Mouse (Mus musculus) heart, adult 18-20 months (tissue): Measurements from ENCODE around the gene Poc1b. TPM values are rescaled to one million over a fixed set of nuclear protein-coding genes. Genes with fewer than 3 reads are reported as not detected.
"Not testable (repeated sequence)": the region's sequence is repeated elsewhere in the genome, so short reads cannot be mapped to it uniquely, and the experiment has no call there.

Experiments
- DNase-seq, 2 experiments: peaks; one replicate each; pipeline ENCODE4 v3.0.0; 2021 to 2022; ENCODE audit warnings: mixed read lengths in 1 of 2
- total RNA-seq, 2 experiments: library from RNA; stranded (reverse); gene quantifications; 2 replicates each; pipeline ENCODE4 v1.2.3; 2021

Poc1b gene
- total RNA-seq, 2 experiments from 2014 or later: 6.4 to 8.7 TPM

DNA sequence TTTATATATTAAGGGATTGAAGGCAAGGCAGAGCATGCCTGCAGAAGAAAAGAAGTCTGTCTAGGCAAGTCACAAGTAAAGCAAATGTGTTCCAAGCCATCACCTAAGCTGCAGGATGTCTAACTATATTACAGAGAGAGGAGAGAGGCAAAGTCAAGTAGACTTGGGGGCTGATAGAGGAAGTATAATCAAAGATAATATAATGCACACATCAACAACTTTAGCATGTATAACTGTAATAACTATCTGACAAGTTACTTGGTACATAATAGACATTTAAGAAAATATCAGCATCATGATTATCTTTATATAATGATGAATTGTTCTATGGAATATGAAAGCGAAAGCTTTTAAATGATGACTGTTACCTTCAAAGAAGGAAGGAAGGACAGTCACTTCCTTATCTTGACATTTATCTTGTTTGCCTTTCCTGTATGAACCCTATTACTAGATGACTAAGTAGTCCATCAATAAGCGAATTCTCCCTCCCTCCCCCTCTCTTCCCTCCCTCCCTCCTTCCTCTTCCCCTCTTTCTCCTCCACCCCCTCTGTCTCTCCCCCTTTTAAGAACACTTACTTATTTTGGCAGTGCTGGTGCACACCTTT lies 87.7 kb downstream of the Poc1b start:
- no peak for DNase-seq

DNA sequence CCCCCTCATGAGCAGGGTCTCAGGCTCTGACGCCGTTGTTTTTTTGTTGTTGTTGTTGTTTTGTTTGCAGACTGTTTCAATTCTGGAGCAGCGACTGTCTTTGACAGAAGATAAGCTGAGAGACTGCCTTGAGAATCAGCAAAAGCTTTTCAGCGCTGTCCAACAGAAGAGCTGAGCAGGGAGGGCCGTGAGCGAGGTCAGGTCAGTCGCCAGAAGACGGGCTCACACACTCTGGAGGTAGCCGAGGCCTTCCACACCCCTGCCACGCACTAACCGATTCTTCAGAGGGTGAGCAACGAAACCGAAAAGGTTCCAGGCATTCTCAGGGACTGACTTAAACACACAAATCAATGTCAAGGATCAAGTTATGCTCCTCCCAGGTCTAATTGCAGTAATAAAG lies 89.7 kb downstream of the Poc1b start:
- no peak for DNase-seq

DNA sequence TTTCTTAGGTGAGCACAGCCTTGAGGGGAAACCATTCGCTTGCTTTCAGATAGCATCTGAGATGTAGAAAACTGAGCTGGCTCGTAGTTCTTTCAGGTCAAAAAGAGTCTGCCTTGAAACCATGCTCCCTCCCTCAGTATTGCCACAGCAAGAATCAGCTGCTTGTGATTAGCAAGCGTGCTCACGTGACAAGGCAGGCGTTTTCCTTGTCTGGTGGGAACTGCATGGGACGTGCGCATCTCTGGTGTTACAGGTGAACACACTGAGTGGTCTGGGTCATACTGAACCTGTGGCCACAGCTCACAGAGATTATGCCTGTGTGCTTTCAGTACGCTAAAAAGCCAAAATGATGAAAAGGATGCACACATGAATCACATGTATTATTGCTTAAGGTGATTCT lies 90.3 kb downstream of the Poc1b start:
- no peak for DNase-seq

DNA sequence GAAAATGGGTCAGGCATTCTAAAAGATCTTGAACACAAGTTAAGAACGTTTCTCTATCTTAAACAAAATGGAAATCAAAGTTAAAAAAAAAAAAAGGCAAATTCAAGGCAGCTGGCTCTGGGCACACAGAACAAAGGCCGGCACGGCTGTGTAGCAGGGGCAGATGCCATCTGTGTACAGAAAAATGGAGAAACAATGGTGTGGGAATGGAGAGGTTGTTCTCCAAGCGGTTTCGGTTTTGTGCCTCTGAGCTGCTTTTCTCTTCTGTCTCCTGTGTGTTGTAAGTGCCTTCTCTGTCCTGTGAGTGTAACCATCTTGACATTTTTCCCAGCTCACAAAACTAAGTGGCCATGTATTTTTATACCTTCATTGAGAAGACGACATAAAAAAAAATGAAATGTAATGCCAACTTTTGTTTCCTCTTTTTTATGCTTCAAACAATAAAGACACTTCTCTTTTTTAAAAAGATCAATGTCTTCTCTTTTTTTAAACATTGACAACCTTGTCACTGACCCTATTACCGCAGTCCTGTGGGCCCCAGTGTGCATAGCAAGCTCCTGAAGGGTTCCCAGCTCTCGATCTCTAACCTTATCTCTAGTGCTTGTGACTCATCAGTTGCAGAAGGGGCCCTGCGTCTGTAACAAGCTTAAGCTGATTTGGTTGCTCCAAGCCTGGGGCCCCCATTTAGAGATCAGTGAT lies 90.9 kb downstream of the Poc1b start:
- DNase-seq: no peak

DNA sequence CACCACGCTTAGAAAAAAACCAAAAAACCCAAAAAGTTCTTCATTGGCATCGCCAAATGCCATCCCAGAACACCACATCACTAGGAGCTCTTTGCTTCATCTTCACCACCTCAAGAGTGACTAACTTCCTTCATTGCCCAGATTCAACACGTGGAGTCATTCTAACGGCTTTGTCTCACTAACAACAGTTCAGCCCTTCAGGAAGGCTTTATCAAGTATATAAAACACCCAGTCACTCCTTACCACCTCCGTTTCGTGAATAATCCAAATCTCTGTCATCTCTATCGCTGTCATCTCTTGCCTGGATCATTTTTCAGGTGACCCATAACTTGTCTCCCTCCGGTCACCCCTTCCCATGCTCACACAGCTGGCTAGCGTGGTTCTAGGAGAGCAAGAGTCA lies 92.1 kb downstream of the Poc1b start:
- DNase-seq: no peak

DNA sequence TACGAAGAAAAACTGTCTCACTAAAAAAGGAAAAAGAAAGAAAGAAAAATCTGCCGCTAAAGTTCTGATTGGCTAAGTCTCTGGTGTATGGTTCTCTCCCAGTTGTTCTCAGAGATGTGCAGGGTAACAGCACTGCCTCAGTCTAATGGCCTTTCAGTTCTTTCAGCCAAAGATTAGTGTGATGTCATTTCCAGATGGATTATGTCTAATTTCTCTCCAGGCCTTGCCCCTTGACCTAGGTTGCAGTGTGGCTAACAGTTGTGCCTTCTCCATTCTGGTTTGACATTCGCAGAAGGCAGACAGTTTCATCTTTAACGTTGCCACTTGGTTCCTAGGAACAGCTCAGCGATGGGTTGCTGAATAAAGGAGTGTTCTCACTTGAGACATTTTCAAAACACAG lies 94.1 kb downstream of the Poc1b start:
- peak; percentile 42 to 54 for DNase-seq

DNA sequence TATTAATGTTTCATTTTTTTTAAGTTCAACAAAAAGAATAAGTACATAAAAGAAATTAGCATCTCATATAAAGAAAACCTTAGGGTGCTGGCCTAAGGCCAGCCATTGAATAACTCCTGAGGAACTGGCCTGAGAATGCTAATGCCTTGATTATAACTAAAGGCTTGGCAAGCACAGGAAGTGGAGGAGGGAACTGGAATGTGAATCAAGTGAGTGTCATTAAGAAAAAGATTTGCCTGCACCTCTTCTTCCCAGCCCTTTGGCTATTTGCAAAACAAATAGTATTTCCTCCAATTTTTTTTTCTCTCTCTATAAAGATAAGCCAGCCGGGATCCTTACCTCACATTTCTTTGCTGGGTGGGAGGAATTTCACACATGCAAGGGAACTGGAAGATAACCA lies 95.0 kb downstream of the Poc1b start:
- DNase-seq: peak; percentile 38 to 56

DNA sequence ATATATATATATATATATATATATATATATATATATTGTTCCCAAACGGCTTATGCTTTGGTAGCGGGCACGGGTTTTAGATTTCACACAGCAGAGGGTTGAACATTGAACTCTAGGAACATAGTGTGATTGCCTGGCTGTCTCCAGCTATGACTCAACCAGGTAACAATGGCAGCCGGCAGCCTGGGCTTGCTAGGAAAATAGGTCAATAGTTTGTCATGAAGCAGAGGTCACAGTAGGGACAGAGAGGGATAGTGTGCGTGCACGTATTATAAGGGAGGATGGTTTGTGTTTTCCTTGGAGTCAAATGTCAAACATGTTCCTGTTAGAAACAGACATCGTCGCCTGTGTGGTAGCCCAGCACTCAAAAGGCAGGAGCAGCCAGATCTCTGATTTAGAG lies 95.5 kb downstream of the Poc1b start:
- peak; percentile 11 to 25 for DNase-seq

DNA sequence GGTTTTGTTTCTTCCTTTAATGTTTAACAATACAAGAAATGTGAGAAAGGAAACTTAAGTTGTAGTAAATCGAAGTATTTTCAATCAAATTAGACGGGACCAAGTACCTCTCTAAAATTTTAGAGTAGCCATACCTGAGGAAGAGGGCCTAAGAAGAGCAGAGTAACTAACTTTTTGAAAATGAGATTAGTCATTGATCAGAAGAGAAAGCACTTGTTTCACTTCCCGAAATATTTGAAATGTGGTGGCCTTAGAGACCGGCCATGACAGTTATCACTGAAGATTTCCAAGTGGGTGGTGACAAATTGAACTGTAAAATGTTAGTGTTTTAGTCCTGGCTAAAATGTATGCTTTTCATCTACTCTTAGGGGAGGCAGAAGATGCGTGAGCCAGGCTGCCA lies 96.3 kb downstream of the Poc1b start:
- DNase-seq: no peak

DNA sequence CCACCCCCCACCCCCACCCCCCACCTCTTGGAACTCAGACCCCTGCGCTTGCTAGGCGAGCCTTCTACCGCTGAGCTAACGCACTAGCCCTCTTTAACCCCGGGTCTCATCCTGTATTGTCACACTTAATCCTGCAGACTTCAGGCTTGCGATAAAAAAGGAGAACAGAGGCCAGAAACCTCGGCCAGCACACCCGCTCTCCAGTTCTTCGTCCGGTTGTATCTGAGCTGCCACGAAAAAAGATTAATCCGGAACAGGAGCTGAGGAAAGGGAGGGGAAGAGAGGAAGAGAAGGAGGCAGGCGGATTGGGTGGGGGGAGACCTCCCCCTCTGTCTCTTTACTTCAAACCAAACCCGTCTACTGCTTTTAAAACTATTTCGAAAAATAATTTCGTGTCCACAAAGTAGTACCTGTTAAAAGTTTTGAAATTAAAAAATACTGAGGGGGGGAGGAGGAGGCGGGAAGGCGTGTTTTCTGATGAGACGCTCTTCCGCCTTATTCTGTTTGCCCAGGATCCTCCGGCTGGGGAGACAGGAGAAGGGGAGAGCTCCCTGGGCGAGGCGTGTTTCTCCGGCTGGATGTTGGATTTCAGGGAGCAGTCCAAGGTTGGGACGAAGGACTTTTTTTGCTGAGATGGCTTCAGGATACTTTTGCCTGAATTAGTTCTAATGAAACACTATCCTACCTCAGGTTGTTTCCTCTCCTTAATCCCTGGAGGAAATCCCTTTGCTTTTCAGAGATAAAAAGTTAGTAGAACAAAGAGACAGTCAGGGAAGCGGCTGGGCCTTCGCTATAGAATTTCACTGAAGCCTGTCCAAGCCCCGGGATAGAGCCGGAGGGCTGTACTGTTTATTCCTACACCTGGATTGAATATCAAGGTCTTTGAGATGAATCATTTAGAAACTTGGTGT lies 97.0 kb downstream of the Poc1b start:
- DNase-seq: peak; percentile 63 to 68

DNA sequence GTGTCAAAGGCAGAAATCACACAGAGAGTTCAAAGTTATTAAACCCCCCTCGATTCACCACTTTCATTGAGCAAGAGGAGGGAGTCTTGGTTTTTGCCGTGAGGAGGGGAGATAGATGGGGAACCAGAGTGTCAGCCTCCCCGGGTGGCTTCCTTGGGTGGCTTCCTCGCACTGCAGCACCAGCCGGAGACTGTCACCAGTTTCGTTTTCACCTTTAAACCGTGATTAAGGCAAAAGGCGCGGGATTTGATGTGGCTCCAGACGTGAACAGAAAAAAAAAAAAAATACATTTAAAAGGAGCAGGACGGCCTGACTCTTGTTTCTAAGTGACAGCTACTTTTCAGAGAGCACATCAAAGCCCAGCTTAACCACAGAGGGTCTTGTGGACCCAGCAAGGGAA lies 97.7 kb downstream of the Poc1b start:
- peak; percentile 35 to 37 for DNase-seq

DNA sequence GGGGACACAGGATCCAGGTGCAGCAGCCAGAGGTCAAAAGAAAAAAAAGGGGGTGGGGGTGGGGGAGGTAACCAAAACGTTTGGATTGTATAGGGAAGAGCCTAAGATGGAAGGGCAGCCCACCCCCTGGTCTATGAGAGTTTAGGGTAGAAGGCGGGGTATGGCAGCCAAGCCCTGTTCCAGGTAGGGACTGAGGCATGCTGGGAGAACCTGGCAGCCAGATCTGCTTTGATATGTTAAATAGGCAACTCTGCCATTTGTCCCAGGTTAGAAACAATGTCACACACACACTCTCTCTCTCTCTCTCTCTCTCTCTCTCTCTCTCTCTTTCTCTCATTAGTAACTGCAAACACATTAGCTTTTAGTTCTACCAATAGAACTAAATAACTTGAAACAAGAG lies 100.3 kb downstream of the Poc1b start:
- no peak for DNase-seq

DNA sequence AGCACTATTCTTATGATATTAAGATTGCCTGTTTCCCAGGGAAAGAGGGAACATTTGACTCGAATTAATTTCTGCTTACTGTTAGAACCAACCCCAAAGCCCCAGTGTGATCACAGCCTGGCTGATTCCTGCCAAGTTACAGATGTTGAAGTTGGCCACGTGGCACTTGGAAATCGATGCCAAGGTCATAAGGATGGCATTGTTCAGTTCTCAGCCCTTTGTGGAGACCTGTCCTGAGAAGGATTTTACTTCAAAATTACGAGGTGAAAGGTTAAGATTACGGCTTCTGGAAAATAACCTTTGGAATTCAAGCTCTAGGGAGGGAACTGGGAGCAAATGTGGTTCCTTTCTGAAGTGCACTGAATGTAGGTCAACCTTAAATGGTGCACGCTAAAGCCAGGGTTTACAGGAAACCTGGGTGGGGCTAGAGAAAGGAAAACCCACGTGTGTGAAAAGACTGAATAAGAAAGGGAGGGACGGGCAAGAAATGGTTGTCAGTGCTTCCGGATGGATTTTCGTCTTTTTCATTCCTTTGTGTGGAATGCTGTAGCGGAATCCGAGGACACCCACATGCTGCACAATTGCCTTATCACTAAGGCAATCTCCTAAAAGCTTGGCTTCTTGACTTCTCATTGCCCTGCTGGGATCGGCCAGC lies 102.4 kb downstream of the Poc1b start:
- DNase-seq: peak in 1 of 2 experiments; percentile 39

DNA sequence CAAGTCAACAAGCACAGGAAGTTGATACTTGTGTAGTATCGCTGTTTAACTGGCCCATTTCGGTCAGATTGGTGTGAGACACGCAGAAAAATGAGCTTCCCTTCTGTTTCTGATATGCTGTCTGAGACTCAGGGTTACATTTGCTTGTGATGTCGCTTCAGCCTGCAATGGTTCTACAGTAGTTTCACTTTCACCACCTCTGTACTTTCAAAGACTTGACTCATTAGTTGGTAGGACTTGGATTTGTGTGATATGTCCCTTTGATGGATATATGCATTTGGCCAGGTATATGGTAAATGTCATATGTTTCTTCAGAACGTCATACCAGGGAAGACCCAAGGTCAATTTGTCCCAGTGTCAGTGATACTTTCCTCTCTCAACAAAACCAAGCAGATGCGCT lies 104.2 kb downstream of the Poc1b start:
- DNase-seq: no peak

DNA sequence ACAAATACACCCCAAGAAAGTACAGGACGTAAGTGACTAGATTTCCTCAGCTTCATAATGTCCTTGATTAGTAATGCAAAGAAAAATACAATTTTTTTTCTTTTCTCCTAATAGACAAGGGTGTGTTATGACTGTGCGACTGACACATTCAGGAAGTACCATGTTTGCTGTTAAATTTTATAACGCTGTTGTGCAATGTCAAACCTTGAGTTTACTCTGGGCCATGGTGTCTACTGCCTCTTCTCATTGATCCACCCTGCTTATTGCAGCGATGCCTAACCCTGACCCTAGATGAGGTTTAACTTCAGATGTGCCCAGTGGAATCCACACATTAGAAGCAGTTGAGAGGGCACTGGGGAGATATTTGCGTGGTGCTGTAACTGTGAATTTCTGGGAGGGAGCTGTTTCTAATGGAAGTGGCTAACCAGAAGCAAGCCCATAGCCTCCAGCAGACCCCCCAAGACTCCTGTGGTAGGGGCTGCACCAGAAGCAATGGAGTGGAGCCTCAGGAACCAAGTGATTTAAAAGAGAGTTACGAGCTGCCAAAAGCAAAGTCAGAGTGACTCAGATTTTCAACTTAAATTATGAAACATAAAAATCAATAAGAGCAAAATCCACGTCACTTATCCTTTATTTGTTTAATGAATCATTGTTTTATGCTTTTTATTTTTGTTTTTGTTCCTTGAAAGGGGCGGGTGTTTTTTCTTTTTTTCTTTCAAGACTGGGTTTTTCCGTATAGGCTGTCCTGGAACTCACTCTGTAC lies 104.8 kb downstream of the Poc1b start:
- no peak for DNase-seq

DNA sequence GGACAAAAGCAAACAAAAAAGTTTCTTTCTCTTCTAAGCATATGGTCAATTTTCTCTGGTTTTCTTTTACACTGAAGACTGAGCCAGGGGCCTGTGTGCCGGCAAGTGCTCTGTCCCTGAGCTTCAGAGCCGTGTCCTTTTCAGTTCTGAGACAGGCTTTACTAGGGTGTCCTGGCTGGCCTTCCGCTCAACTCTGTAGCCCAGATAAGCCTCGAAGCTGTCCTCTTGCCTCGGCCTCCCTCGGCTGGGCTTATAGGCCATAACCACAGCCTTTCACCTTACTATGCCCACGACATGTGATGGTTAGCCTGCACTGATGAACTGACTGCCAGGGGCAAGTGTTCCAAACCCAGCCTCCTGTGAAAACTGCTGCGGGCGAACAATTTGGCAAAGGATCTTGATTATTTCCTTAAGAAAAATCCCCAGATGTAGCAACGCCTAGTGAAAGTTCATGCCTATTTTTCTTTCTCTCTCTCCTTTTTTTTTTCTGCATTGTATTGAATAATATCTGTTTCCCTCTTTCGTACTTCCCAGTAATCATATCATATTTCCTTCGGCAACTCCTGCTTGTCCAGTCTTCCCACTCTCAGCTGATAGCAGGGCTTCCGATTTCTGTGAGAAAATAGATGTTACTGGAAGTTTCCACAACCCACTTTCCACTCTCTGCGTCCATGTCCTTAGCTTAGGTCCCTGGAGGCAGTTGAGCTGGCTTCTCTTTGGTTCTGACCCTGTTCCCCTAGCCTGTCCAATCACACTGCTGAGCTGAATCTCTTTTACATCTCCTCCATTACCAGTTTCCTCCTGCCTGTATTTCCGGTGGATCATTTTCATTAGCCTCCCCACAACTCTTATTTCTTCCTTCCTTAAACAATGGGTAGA lies 107.8 kb downstream of the Poc1b start:
- peak; percentile 47 to 66 for DNase-seq

DNA sequence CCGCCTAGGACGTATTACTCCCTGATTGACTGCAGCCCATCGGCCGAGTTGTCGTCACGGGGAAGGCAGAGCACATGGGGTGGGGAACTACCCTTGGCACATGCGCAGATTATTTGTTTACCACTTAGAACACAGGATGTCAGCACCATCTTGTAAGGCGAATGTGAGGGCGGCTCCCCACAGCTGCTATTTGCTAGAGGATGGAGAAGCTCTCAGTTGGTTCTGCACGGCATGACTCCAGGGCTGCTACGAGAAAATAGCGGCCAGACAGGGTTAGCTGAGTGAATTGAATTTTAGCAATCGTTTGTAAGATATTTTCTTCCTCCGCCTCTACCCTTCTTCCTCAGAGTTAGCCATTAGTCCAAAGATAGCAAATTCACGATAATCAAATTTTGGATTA lies 109.7 kb downstream of the Poc1b start:
- DNase-seq: not testable (repeated sequence)

DNA sequence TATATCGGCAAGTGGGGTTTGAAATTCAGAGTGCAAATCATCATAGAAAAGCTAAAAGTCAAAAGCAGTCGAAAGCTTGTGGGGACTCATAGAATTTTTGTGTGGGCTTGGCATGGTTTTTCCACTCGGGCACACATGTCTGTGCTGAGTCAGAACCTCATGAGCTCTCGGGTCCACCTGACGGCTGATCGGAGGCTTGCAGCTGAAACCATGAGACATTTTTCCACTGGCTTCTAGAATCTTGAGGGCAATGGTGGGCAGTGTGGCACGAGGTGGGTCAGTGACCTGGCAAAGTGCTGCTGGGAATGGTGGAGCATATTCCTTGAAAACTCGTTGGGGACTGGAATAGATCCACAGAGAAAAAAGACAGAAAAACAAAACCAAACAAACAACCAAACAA lies 114.7 kb downstream of the Poc1b start:
- DNase-seq: no peak

DNA sequence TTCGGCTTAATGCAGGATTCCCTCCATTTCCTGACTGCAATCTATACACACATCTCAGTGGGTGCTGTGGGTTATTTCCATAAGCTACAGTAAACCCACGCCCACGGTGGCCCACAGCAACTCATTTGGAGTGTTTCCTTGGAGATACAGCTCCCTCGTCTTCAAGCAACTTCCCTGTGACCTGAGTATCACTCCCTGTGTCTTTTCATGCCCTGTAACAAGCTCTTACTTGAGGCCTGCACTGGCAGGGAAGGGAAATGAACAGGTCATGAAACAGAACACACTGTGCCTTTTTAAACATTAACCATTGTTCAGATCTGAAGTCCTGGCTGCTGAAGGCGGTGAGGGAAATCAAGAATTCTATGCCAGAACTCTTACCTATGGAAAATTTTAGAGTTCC lies 115.9 kb downstream of the Poc1b start:
- no peak for DNase-seq

DNA sequence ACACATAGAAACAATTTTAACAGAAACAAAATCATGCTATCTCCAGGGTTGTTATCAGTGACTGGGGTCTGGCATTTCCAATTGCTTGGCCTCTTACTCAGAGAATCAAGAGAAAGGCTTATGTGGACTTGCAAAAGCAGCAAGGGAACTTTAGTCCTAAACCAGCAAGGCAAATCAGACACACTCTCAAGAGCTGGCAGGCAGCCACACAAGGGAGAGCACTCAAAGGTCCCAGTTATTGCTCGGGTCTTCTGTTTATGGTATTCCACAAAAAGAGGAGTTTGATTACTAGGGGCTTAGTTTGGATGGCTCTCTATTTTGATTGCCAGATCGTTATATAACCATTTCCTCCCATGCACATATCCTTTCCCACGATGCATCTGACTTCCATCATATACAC lies 117.4 kb downstream of the Poc1b start:
- DNase-seq: peak in 1 of 2 experiments; percentile 36

DNA sequence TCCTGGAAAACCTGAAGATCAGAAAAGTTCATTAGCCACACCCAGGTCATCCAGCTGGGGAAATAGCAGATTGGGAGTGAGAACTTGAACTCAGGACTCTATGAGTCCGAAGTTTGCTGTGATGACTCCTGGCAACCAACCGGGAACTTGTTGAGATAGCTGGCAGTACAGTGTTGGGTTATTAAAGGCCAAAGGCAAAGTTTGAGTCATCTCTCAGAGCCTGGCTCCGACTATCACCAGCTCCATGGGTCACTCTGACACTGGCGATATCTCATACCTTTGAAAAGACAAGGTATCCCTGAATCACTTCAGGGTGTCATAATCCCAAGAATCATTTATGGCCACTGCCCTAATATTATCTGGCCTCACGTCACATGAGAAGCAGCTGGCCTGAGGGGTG lies 119.9 kb downstream of the Poc1b start:
- DNase-seq: no peak
